Comparison of ENCODE assay signal across 10 mouse cellular contexts in the genomic region with DNA sequence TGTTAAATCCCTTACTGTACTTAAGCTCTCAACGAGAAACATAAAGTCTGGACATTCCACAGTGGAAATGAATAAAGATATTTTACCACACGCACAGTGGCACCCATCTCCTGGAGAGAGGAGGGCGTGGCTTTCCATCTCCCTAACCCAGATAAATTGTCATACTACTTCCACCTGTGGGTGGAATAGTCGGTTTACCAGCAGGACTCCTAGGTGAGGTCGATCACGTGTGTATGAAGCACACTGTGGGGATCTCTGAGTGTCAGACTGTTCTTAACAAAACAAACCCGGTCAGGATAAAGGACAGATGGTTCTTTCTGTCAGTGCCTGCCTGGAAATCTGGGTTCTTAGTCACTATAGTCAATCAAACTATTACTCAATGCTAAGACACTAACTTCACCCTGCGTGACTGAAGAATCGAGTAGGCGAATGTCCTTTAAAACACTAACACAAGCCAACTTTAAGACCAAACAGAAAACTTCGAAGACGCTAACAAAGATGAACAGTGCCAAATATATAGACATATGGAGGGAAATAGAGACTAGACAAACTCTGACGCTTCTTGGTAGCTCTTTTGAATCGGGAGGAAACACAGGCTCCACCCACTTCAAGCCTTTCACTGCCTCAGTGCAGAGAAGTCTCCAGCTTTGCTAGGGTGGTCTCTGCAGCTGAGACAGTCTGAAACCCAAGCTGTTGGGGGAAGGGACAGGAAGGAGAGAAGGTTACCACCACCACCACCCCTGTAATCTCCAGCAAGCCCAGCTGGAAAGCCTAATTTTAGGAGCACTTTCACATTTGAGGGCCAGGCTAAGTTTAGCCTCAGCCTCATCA.
DNase-seq lines count a peak whose midpoint lies in the region; ATAC-seq lines count a peak whose summit lies in the region.
"Had no signal": no experiment of that assay in that cellular context is flagged by ENCODE, and none has a peak within 500 bp of the region (broad histone marks: within the 10 kb centered on the region; RNA-seq: fewer than 3 reads in every experiment).

No protein-coding gene starts in this region.

- H3K4me1 ChIP-seq in embryonic facial prominence, embryonic 15.5 days: peaks cover 16% of the 10 kb centered on the region
- peaks cover 10% of the 10 kb centered on the region for H3K4me1 ChIP-seq in limb, embryonic 11.5 days (ENCODE audit: control insufficient read depth, insufficient read depth, low read length)

- no peaks in the 10 kb centered on the region for H3K27me3 ChIP-seq in embryonic facial prominence, embryonic 15.5 days
- H3K27me3 ChIP-seq in limb, embryonic 11.5 days (ENCODE audit: control insufficient read depth, insufficient read depth, low read length): no peaks in the 10 kb centered on the region
- H3K27me3 ChIP-seq: midbrain, embryonic 12.5 days had no signal

- H3K4me2 ChIP-seq in embryonic facial prominence, embryonic 15.5 days (replicated peaks): 0 out of 2 replicates have a peak overlapping the region, but pooled peaks have one; percentile 8
- H3K4me2 ChIP-seq in limb, embryonic 11.5 days (ENCODE audit: low read depth, severe bottlenecking): no peak overlapping the region
- H3K4me2 ChIP-seq: midbrain, embryonic 12.5 days had no signal

- peak overlapping the region; percentile 71 for H3K27ac ChIP-seq in embryonic facial prominence, embryonic 15.5 days (replicated peaks)
- H3K27ac ChIP-seq in limb, embryonic 11.5 days (replicated peaks; ENCODE audit: low read depth, low read length): no peak overlapping the region; the same call in 1 of the 2 replicates
- H3K27ac ChIP-seq: midbrain, embryonic 12.5 days had no signal

- peak; percentile 28 to 33 for DNase-seq in left cerebral cortex, adult 9 months (ENCODE audit: low spot score in 2 of 2)
- no peak for DNase-seq in left cerebral cortex, adult 18-20 months (ENCODE audit: low spot score in 2 of 2)
- peak; percentile 44 for DNase-seq in ZHBTc4 (ENCODE audit: low read depth, low spot score)
- DNase-seq in limb, embryonic 11.5 days (ENCODE audit: low spot score): no peak
- DNase-seq in retina, postnatal 1 day: no peak
- DNase-seq in spleen, postnatal 14 days (ENCODE audit: low spot score in 2 of 2): no peak
- DNase-seq: cerebellum, adult 2 months had no signal

- no peak overlapping the region for H3K9ac ChIP-seq in embryonic facial prominence, embryonic 15.5 days
- H3K9ac ChIP-seq in limb, embryonic 11.5 days (ENCODE audit: low read length): no peak overlapping the region
- H3K9ac ChIP-seq: midbrain, embryonic 12.5 days had no signal

- H3K9me3 ChIP-seq in embryonic facial prominence, embryonic 15.5 days (replicated peaks): no peaks in the 10 kb centered on the region
- H3K9me3 ChIP-seq in limb, embryonic 11.5 days (ENCODE audit: control insufficient read depth, low read length): no peaks in the 10 kb centered on the region
- H3K9me3 ChIP-seq: midbrain, embryonic 12.5 days had no signal

- ATAC-seq in embryonic facial prominence, embryonic 15.5 days (ENCODE audit: insufficient number of reproducible peaks, low FRiP score, low TSS enrichment, low read depth): peak; percentile 41; the same call in 1 of the 2 replicates
- ATAC-seq in limb, embryonic 11.5 days (ENCODE audit: insufficient number of reproducible peaks, low FRiP score, low TSS enrichment, low read depth): peak; percentile 63; the same call in 1 of the 2 replicates
- no peak for ATAC-seq in cerebellum, adult (ENCODE audit: insufficient number of reproducible peaks, low FRiP score, low TSS enrichment)

- 52% methylated on average over 14 of the region's 14 CpGs for WGBS in embryonic facial prominence, embryonic 15.5 days
- 75% methylated on average over 14 of the region's 14 CpGs for WGBS in limb, embryonic 11.5 days

- H3K4me3 ChIP-seq in embryonic facial prominence, embryonic 15.5 days (replicated peaks): no peak overlapping the region
- no peak overlapping the region for H3K4me3 ChIP-seq in limb, embryonic 11.5 days (ENCODE audit: low read depth, low read length)
- H3K4me3 ChIP-seq: midbrain, embryonic 12.5 days had no signal

- no peaks in the 10 kb centered on the region for H3K36me3 ChIP-seq in embryonic facial prominence, embryonic 15.5 days
- H3K36me3 ChIP-seq in limb, embryonic 11.5 days (ENCODE audit: control insufficient read depth, insufficient read depth, low read length): no peaks in the 10 kb centered on the region
- H3K36me3 ChIP-seq: midbrain, embryonic 12.5 days had no signal

Comparison
In these comparisons a context has a peak if more than half of its experiments do, and no peak if none do; other contexts are left out.
1. DNase-seq: peak in left cerebral cortex, adult 9 months (2 of 2) and ZHBTc4 (single experiment); none in left cerebral cortex, adult 18-20 months (0 of 2), limb, embryonic 11.5 days (single experiment), retina, postnatal 1 day (single experiment) and spleen, postnatal 14 days (0 of 2).